Mouse (Mus musculus) cortical plate, adult 2 months (tissue): ENCODE data around the gene Zfp821. TPM values are rescaled to one million over a fixed set of nuclear protein-coding genes. Genes with fewer than 3 reads are reported as not detected.

Source experiments
- H3K27ac ChIP-seq: fragments of 200-500 bp; 2 replicates; pipeline ENCODE4 v1.5.1; 2012; ENCODE audit warnings: low read length, control low read depth, inconsistent platforms; ENCODE audit not compliant: insufficient read depth
- H3K4me1 ChIP-seq: fragments of 200-500 bp; 2 replicates; pipeline ENCODE4 v1.6.1; 2011; ENCODE audit warnings: low read length; ENCODE audit not compliant: control insufficient read depth, insufficient read depth
- H3K4me3 ChIP-seq: fragments of 200-500 bp; 2 replicates; pipeline ENCODE4 v1.5.1; 2011; ENCODE audit warnings: mild to moderate bottlenecking, low read length, control low read depth; ENCODE audit not compliant: insufficient read depth
- CTCF ChIP-seq: fragments of 200-500 bp; IDR thresholded peaks from 2 replicates; pipeline ENCODE4 v1.5.1; 2011; ENCODE audit warnings: mild to moderate bottlenecking, control low read depth, low read length; ENCODE audit not compliant: insufficient read depth; ENCODE audit errors: extremely low read depth
- POLR2A ChIP-seq: fragments of 200-500 bp; IDR thresholded peaks from 2 replicates; pipeline ENCODE4 v1.6.1; 2011; ENCODE audit warnings: mild to moderate bottlenecking, low read length, control low read depth; ENCODE audit not compliant: insufficient read depth; ENCODE audit errors: extremely low read depth
- polyA plus RNA-seq: library from polyadenylated mRNA; depleted of rRNA; stranded (reverse); fragments of >200 nt; gene quantifications from 2 replicates; pipeline ENCODE4 v1.2.3, GENCODE M21; 2012; rRNA removed

The Zfp821 gene
- 47.6 and 56.1 TPM in 2 replicates for polyA plus RNA-seq

GRCm38 (mm10) chr8:109705320-109706075 lies at the start of gene Zfp821:
TSS of gene Zfp821 (plus strand) at chr8:109705546.
- TF ChIP-seq POLR2A (peak; percentile 58; the same call in 1 of the 2 replicates), CTCF (no peak)
- H3K4me1 ChIP-seq, result 0 out of 2 replicates have a peak, but pooled peaks cover 1% of the 10 kb centered on the region
- H3K27ac ChIP-seq, result peak within 1 kb of the TSS; percentile 88
- peak within 1 kb of the TSS; percentile 51 for H3K4me3 ChIP-seq

- Histone ChIP-seq H3K4me1 (peaks cover 3% of the 10 kb centered on the region; the same call in 1 of the 2 replicates), H3K27ac (no peak overlapping the region), H3K4me3 (no peak overlapping the region)
- TF ChIP-seq CTCF, result no peak
- TF ChIP-seq POLR2A, result no peak
Measured at GRCm38 (mm10) chr8:109656860-109657259, 48.5 kb upstream of the Zfp821 start.

GRCm38 (mm10) chr8:109662328-109662727 lies 43.0 kb upstream of the Zfp821 start:
- H3K4me3 ChIP-seq, result no peak overlapping the region
- TF ChIP-seq CTCF (no peak), POLR2A (no peak)
- no peaks in the 10 kb centered on the region for H3K4me1 ChIP-seq
- no peak overlapping the region for H3K27ac ChIP-seq

- TF ChIP-seq CTCF, result no peak
- no peak for TF ChIP-seq POLR2A
Measured at GRCm38 (mm10) chr8:109666616-109667015, 38.7 kb upstream of the Zfp821 start.

GRCm38 (mm10) chr8:109672656-109673055 lies 32.7 kb upstream of the Zfp821 start:
- TF ChIP-seq CTCF, result no peak
- no peak for TF ChIP-seq POLR2A
- H3K4me1 ChIP-seq, result peaks cover 3% of the 10 kb centered on the region
- H3K4me3 ChIP-seq, result no peak overlapping the region
- no peak overlapping the region for H3K27ac ChIP-seq

More at GRCm38 (mm10) chr8:109666616-109667015, 38.7 kb upstream of the Zfp821 start:
- Histone ChIP-seq H3K4me3 (no peak overlapping the region), H3K27ac (no peak overlapping the region), H3K4me1 (no peaks in the 10 kb centered on the region)

GRCm38 (mm10) chr8:109673596-109673995 lies 31.8 kb upstream of the Zfp821 start:
- TF ChIP-seq POLR2A (no peak), CTCF (no peak)
- H3K27ac ChIP-seq, result no peak overlapping the region
- no peak overlapping the region for H3K4me3 ChIP-seq
- H3K4me1 ChIP-seq, result peaks cover 3% of the 10 kb centered on the region

- no peak overlapping the region for H3K4me3 ChIP-seq
- TF ChIP-seq CTCF, result no peak
- no peak for TF ChIP-seq POLR2A
- H3K27ac ChIP-seq, result no peak overlapping the region
- H3K4me1 ChIP-seq, result peaks cover 3% of the 10 kb centered on the region
Measured at GRCm38 (mm10) chr8:109675896-109676643, 29.3 kb upstream of the Zfp821 start.

- no peak overlapping the region for H3K27ac ChIP-seq
- H3K4me3 ChIP-seq, result no peak overlapping the region
- H3K4me1 ChIP-seq, result peaks cover 3% of the 10 kb centered on the region; the same call in 1 of the 2 replicates
- TF ChIP-seq POLR2A, result no peak
- TF ChIP-seq CTCF, result no peak
Measured at GRCm38 (mm10) chr8:109681535-109681934, 23.8 kb upstream of the Zfp821 start.

- Histone ChIP-seq H3K27ac (no peak overlapping the region), H3K4me3 (no peak overlapping the region), H3K4me1 (peaks cover 2% of the 10 kb centered on the region; the same call in 1 of the 2 replicates)
- no peak for TF ChIP-seq CTCF
- TF ChIP-seq POLR2A, result no peak
Measured at GRCm38 (mm10) chr8:109682120-109682519, 23.2 kb upstream of the Zfp821 start.

GRCm38 (mm10) chr8:109687248-109687647 lies 18.1 kb upstream of the Zfp821 start:
- Histone ChIP-seq H3K4me3 (no peak overlapping the region), H3K27ac (no peak overlapping the region), H3K4me1 (peaks cover 13% of the 10 kb centered on the region)
- TF ChIP-seq CTCF (no peak), POLR2A (no peak)
